Mouse (Mus musculus) heart, embryonic 16.5 days (tissue): ENCODE data around the gene Nell1. TPM values are rescaled to one million over a fixed set of nuclear protein-coding genes. Genes with fewer than 3 reads are reported as not detected.

ENCODE experiments used
- ATAC-seq: fragments of 200-750 bp; cut with Nextera tagmentation; replicated peaks from 2 replicates; pipeline ENCODE4 v1.8.0; 2017; ENCODE audit warnings: moderate number of reproducible peaks; ENCODE audit not compliant: insufficient read depth, low FRiP score; ENCODE audit errors: extremely low read depth
- H3K27ac ChIP-seq: fragments of 300-500 bp; sonication (generic); 2 replicates; pipeline ENCODE4 v1.5.1; 2014; ENCODE audit warnings: mild to moderate bottlenecking, low read length, control low read depth, moderate library complexity
- H3K27me3 ChIP-seq: fragments of 300-500 bp; sonication (generic); 2 replicates; pipeline ENCODE4 v1.6.1; 2014; ENCODE audit warnings: low read length, mixed read lengths; ENCODE audit not compliant: control insufficient read depth, insufficient read depth
- H3K36me3 ChIP-seq: fragments of 300-500 bp; sonication (generic); 2 replicates; pipeline ENCODE4 v1.6.1; 2014; ENCODE audit not compliant: control insufficient read depth, insufficient read depth
- H3K4me1 ChIP-seq: fragments of 300-500 bp; sonication (generic); 2 replicates; pipeline ENCODE4 v1.6.1; 2014; ENCODE audit warnings: low read length, mixed read lengths; ENCODE audit not compliant: control insufficient read depth, insufficient read depth
- H3K4me2 ChIP-seq: fragments of 300-500 bp; sonication (generic); 2 replicates; pipeline ENCODE4 v1.6.1; 2014; ENCODE audit warnings: low read depth, mild to moderate bottlenecking, control low read depth, low read length
- H3K4me3 ChIP-seq: fragments of 300-500 bp; sonication (generic); 2 replicates; pipeline ENCODE4 v1.5.1; 2014; ENCODE audit warnings: mild to moderate bottlenecking, control low read depth, low read length
- H3K9ac ChIP-seq: fragments of 300-500 bp; sonication (generic); 2 replicates; pipeline ENCODE4 v1.6.1; 2014; ENCODE audit warnings: low read length, control low read depth
- H3K9me3 ChIP-seq: fragments of 300-500 bp; sonication (generic); replicated peaks from 2 replicates; pipeline ENCODE4 v1.6.1; 2016; ENCODE audit warnings: low read length; ENCODE audit not compliant: control insufficient read depth
- WGBS: fragments of 180-500 bp; shearing (Covaris S2); extraction: QIAGEN DNeasy Blood & Tissue Kit; methylation state at CpG from one replicate; pipeline ENCODE4 v1.1.7; 2014; 5-methylcytosine and 5-hydroxymethylcytosine counted together
- polyA plus RNA-seq: library from polyadenylated mRNA; unstranded; fragments of >200 nt; fragmentation: Nextera tagmentation; extraction: Ambion mirVana; gene quantifications from 2 replicates; pipeline ENCODE4 v1.2.1, GENCODE M21; 2015

Gene Nell1
- polyA plus RNA-seq, 1 experiment from 2014 or later = 0.64 TPM

DNA sequence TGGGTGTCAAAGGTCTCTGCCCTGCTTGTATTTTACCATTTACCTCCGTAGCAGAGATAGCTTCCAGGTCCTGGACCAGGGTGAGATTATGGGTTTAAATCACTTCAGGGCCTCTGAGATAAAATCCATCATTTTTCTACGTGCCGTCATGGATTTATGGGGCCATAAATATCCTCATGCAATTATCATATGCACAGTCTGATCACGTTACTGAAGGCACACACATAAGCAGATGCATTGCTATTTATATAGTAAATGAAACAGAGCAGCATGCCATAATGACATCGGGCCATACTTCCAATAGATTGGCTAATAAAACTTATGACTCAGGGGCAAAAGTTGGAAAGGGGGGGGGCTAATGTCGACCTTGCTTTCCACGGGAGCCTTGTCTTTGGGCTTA lies 19.8 kb upstream of the Nell1 start:
- H3K9ac ChIP-seq = no peak overlapping the region
- no peak overlapping the region for H3K4me3 ChIP-seq
- no peak overlapping the region for H3K27ac ChIP-seq
- no peaks in the 10 kb centered on the region for H3K36me3 ChIP-seq
- no peaks in the 10 kb centered on the region for H3K4me1 ChIP-seq
- 72% methylated on average over 7 of the region's 7 CpGs for WGBS
- no peaks in the 10 kb centered on the region; the same call in 1 of the 2 replicates for H3K27me3 ChIP-seq
- no peaks in the 10 kb centered on the region for H3K9me3 ChIP-seq
- ATAC-seq = no peak
- H3K4me2 ChIP-seq = no peak overlapping the region

DNA sequence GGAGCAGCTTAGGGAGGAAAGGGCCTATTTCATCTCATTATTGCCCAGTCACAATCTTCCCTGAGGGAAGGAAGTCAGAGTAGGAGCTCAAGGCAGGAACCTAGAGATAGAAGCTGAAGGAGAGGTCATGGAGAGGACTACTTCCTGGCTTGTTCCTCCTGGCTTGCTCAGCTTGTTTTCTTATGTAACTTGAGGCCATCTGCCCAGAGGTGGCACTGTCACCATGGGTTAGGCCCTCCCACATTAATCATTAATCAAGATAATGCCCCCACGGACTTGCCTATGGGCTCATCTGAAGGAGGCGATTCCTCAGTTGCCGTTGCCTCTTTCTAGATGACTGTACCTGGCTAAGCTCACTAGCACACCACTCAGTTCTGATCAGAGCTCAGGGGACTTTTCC lies 17.5 kb upstream of the Nell1 start:
- Histone ChIP-seq H3K27me3 (no peaks in the 10 kb centered on the region; the same call in 1 of the 2 replicates), H3K9ac (no peak overlapping the region), H3K4me2 (no peak overlapping the region), H3K4me1 (no peaks in the 10 kb centered on the region), H3K9me3 (no peaks in the 10 kb centered on the region), H3K27ac (no peak overlapping the region), H3K36me3 (no peaks in the 10 kb centered on the region), H3K4me3 (no peak overlapping the region)
- no peak for ATAC-seq
- WGBS = 48% methylated on average over 3 of the region's 3 CpGs

GRCm38 (mm10) chr7:49963764-49964163 lies 10.9 kb upstream of the Nell1 start:
- no peaks in the 10 kb centered on the region for H3K4me1 ChIP-seq
- H3K27ac ChIP-seq = no peak overlapping the region
- no peaks in the 10 kb centered on the region for H3K9me3 ChIP-seq
- H3K36me3 ChIP-seq = no peaks in the 10 kb centered on the region
- H3K27me3 ChIP-seq = no peaks in the 10 kb centered on the region
- H3K4me3 ChIP-seq = no peak overlapping the region
- no peak overlapping the region for H3K9ac ChIP-seq
- ATAC-seq = no peak
- no peak overlapping the region for H3K4me2 ChIP-seq
- WGBS = 80% methylated on average over 2 of the region's 2 CpGs

DNA sequence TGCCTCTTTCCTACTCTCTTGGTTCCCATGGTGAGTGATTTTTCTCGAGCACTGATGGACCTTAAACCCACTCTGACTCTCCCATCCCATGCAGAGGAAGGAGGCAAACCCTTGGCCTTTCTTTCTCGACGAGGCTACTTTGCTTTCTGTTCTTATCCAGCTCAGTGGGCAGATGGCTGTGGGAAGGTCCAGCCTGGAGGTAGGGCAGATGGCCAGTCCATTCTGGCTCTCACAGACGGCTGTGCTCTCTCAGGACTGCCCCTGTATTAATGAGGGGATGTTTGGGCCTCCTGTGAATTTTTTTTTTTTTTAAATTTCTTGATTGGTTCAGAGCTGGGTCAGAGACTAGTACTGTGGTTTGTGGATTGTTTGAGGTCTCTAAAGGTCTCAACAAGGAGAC lies 5.1 kb upstream of the Nell1 start:
- Histone ChIP-seq H3K4me2 (no peak overlapping the region), H3K36me3 (no peaks in the 10 kb centered on the region), H3K4me3 (no peak overlapping the region), H3K9ac (no peak overlapping the region), H3K4me1 (no peaks in the 10 kb centered on the region), H3K27ac (no peak overlapping the region), H3K9me3 (no peaks in the 10 kb centered on the region), H3K27me3 (peaks cover 30% of the 10 kb centered on the region)
- no peak for ATAC-seq
- 47% methylated on average over 4 of the region's 4 CpGs for WGBS

DNA sequence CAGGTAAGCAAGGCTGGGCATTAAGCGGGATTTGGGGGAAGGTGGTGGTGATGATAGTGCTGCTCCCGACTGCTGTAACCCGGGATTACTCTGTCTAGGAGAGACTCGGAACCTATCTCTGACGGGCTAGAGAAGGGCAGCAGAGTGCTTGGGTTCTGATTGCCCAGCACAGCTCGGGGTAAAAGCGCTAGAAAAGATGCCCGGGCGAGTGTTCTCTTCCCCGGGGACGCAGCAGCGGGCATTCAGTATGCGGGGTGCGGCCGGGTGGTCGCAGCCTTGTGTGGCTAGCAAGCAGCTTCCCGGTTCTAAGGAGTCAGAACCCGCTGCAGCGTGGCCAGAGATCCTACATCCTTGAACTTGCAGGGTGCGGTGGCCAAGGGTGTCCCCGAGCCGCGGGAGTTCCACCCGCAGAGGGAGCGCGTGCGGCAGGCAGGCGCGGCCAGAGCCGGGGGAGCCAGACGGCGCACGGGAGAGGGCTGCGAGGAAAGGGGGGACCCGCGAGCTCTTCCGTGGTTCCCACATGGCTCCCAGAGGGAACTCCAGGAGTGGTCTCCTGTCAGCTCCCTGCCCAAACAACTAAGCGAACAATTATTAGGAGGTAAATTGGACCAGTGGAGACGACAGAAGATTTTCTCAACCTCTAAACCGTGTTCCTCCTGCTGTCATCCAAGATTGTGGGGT lies 917 bp downstream of the Nell1 start:
- Histone ChIP-seq H3K9me3 (no peaks in the 10 kb centered on the region), H3K27me3 (peaks cover 79% of the 10 kb centered on the region), H3K9ac (no peak overlapping the region), H3K4me2 (peak overlapping the region; percentile 86), H3K36me3 (no peaks in the 10 kb centered on the region), H3K27ac (no peak overlapping the region), H3K4me3 (peak overlapping the region; percentile 58), H3K4me1 (peaks cover 3% of the 10 kb centered on the region; the same call in 1 of the 2 replicates)
- ATAC-seq = no peak
- 2% methylated on average over 40 of the region's 40 CpGs for WGBS

DNA sequence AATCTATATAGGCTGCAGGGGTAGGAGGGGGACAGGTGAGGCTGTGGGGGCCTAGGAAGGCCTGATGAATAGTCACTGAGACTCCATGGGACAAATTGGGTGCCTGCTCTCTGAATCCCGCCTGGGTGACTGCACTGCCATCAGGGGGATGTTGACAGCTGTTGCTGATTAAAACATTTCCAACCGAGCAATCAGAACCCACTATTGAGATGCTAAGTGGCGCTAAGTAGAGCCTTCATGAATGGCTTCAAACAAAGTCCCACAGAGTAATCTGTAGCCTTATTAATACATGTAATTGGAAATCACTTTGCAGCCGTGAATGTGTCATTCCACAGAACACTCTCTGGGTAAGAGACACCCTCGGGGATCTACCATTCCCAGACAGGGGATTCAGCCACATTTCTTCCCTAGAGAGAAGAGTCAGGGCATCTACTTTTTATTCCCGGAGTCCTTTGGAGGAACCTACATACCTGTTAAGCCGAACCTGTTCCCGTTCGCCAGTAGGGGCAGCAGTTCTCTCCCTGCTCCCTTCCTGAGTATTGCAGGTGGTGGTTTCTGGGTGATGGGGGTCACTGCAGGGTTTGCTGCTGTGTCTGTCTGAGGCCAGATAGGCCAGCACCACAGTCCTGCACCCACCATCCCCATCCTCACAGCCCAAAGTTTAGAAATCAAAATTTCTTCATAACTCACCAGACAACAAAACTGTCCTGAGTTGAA lies 7.0 kb downstream of the Nell1 start:
- Histone ChIP-seq H3K4me1 (no peaks in the 10 kb centered on the region), H3K4me2 (no peak overlapping the region), H3K9ac (no peak overlapping the region), H3K4me3 (no peak overlapping the region), H3K9me3 (no peaks in the 10 kb centered on the region), H3K36me3 (no peaks in the 10 kb centered on the region), H3K27me3 (peaks cover 28% of the 10 kb centered on the region), H3K27ac (no peak overlapping the region)
- WGBS = 15% methylated on average over 9 of the region's 9 CpGs
- ATAC-seq = no peak

- H3K27me3 ChIP-seq = peaks cover 4% of the 10 kb centered on the region; the same call in 1 of the 2 replicates
- no peaks in the 10 kb centered on the region for H3K36me3 ChIP-seq
- no peak overlapping the region for H3K9ac ChIP-seq
- no peak overlapping the region for H3K4me3 ChIP-seq
- H3K9me3 ChIP-seq = no peaks in the 10 kb centered on the region
- no peak for ATAC-seq
- H3K4me1 ChIP-seq = no peaks in the 10 kb centered on the region
- WGBS = 41% methylated on average over 6 of the region's 6 CpGs
- no peak overlapping the region for H3K4me2 ChIP-seq
- no peak overlapping the region for H3K27ac ChIP-seq
Observed at GRCm38 (mm10) chr7:49984698-49985097, 10.0 kb downstream of the Nell1 start.

- 90% methylated on average over 8 of the region's 8 CpGs for WGBS
Observed at GRCm38 (mm10) chr7:49985947-49986346, 11.3 kb downstream of the Nell1 start.

DNA sequence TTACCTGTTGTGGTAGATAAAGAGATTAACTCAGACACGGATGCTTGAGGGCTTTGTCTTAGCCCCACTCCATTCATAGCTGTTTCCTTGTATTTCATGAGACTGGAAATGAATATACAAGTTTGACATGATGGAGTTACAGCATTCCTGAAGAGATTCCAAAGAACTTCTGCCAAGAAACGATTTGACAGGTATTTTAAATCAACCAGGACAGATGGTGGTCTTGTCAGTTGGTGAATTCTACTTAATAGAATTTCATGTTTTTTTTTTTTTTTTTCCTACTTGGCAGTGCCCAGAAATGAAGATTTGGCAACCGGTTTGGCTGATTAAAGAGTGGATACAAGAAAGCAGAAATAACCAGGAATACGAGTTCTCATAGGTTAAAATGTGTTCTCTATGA lies 24.7 kb downstream of the Nell1 start:
- H3K27me3 ChIP-seq = no peaks in the 10 kb centered on the region
- no peaks in the 10 kb centered on the region for H3K9me3 ChIP-seq
- 64% methylated on average over 4 of the region's 4 CpGs for WGBS
- H3K27ac ChIP-seq = no peak overlapping the region
- no peaks in the 10 kb centered on the region for H3K36me3 ChIP-seq
- H3K4me2 ChIP-seq = no peak overlapping the region
- H3K4me3 ChIP-seq = no peak overlapping the region
- H3K4me1 ChIP-seq = no peaks in the 10 kb centered on the region
- ATAC-seq = no peak
- H3K9ac ChIP-seq = no peak overlapping the region

More at GRCm38 (mm10) chr7:49985947-49986346, 11.3 kb downstream of the Nell1 start:
- Histone ChIP-seq H3K9me3 (no peaks in the 10 kb centered on the region), H3K27me3 (no peaks in the 10 kb centered on the region), H3K36me3 (no peaks in the 10 kb centered on the region), H3K4me1 (no peaks in the 10 kb centered on the region), H3K4me3 (no peak overlapping the region), H3K4me2 (no peak overlapping the region), H3K9ac (no peak overlapping the region), H3K27ac (no peak overlapping the region)
- no peak for ATAC-seq
